Mouse (Mus musculus) ES-E14 (cell line): ENCODE measurements around the gene Gramd1c. TPM values are rescaled to one million over a fixed set of nuclear protein-coding genes. Genes with fewer than 3 reads are reported as not detected.

Source experiments
- DNase-seq: peaks from one replicate; pipeline ENCODE4 v3.0.0-alpha.2; 2013; ENCODE audit warnings: low read depth, low spot score
- H3K27ac ChIP-seq: 2 replicates; pipeline ENCODE4 v1.5.1; 2012; ENCODE audit warnings: low read depth, mild to moderate bottlenecking, low read length, moderate library complexity, mixed read lengths; ENCODE audit not compliant: poor library complexity, insufficient read depth, severe bottlenecking
- H3K36me3 ChIP-seq: 2 replicates; pipeline ENCODE4 v1.6.1; 2012; ENCODE audit warnings: mild to moderate bottlenecking, low read length, moderate library complexity, mixed read lengths; ENCODE audit not compliant: control insufficient read depth, poor library complexity, insufficient read depth, severe bottlenecking
- H3K4me1 ChIP-seq, 2 experiments: fragments of 150-350 bp in 1 of 2; sonication (generic) in 1 of 2; 2 replicates each; pipeline ENCODE4 v1.6.1; 2012; ENCODE audit warnings: low read length in 2 of 2, mild to moderate bottlenecking in 1 of 2, mixed read lengths in 1 of 2; ENCODE audit not compliant: control insufficient read depth in 2 of 2, insufficient read depth in 2 of 2, poor library complexity in 1 of 2
- H3K4me3 ChIP-seq, 2 experiments: fragments of 150-350 bp in 1 of 2; sonication (generic) in 1 of 2; 2 replicates each; pipeline ENCODE4 v1.5.1; 2012; ENCODE audit warnings: low read length in 2 of 2, low read depth in 1 of 2, mild to moderate bottlenecking in 1 of 2, mixed read lengths in 1 of 2; ENCODE audit not compliant: insufficient read depth in 1 of 2, poor library complexity in 1 of 2, severe bottlenecking in 1 of 2
- H3K9ac ChIP-seq: 2 replicates; pipeline ENCODE4 v1.6.1; 2012; ENCODE audit warnings: low read depth, mild to moderate bottlenecking, low read length, mixed read lengths; ENCODE audit not compliant: poor library complexity, insufficient read depth, severe bottlenecking
- H3K9me3 ChIP-seq: fragments of 150-350 bp; sonication (generic); 2 replicates; pipeline ENCODE4 v1.6.1; 2012; ENCODE audit warnings: low read depth, mild to moderate bottlenecking, low read length; ENCODE audit not compliant: control insufficient read depth, insufficient read depth
- CHD2 ChIP-seq: IDR thresholded peaks from 2 replicates; pipeline ENCODE4 v1.6.1; 2014; ENCODE audit warnings: mild to moderate bottlenecking, low read depth, low read length, inconsistent platforms
- HCFC1 ChIP-seq: IDR thresholded peaks from 2 replicates; pipeline ENCODE4 v1.6.1; 2012; ENCODE audit warnings: low read length, inconsistent platforms, borderline replicate concordance; ENCODE audit not compliant: insufficient read depth
- MAFK ChIP-seq: IDR thresholded peaks from 2 replicates; pipeline ENCODE4 v1.6.1; 2014; ENCODE audit warnings: mild to moderate bottlenecking, low read depth, low read length, inconsistent platforms; ENCODE audit not compliant: insufficient read depth
- ZC3H11A ChIP-seq: IDR thresholded peaks from 2 replicates; pipeline ENCODE4 v1.6.1; 2012; ENCODE audit warnings: low read depth, mild to moderate bottlenecking, inconsistent platforms, low read length, borderline replicate concordance
- ZNF384 ChIP-seq: IDR thresholded peaks from 2 replicates; pipeline ENCODE4 v1.6.1; 2012; ENCODE audit warnings: low read depth, low read length, inconsistent platforms
- in situ Hi-C, 2 experiments: fragments of 600-800 bp; cut with MboI; formaldehyde crosslinking; loops; one replicate each; pipeline ENCODE4 v1.15.1; 2025; ENCODE audit warnings: low sequenced_read_pairs in 2 of 2, inconsistent platforms in 1 of 2; ENCODE audit not compliant: unreplicated experiment in 2 of 2
- total RNA-seq: library from RNA; depleted of rRNA; stranded (reverse); fragments of 300-350 nt; gene quantifications from 2 replicates; pipeline ENCODE4 v1.2.3, GENCODE M21; 2012

Gene Gramd1c
- total RNA-seq, 1 experiment = 0.94 TPM

- H3K36me3 ChIP-seq = no peaks in the 10 kb centered on the region
- H3K27ac ChIP-seq = no peak overlapping the region
- DNase-seq = peak; percentile 36
- in situ Hi-C loops = no loop called here
- no peak overlapping the region for H3K4me3 ChIP-seq
- H3K9me3 ChIP-seq = no peaks in the 10 kb centered on the region
- H3K4me1 ChIP-seq = peaks cover 0 to 4% of the 10 kb centered on the region in 2 experiments; a peak in 1 of 4 replicates
- no peak overlapping the region for H3K9ac ChIP-seq
- TF ChIP-seq HCFC1 (no peak), CHD2 (no peak), ZC3H11A (no peak), ZNF384 (no peak), MAFK (no peak)
Observed at GRCm38 (mm10) chr16:44002086-44002485, 61.1 kb downstream of the Gramd1c start.

GRCm38 (mm10) chr16:43999541-43999940 lies 63.6 kb downstream of the Gramd1c start:
- H3K9me3 ChIP-seq = no peaks in the 10 kb centered on the region
- in situ Hi-C loops = no loop called here
- no peak overlapping the region for H3K4me3 ChIP-seq
- H3K27ac ChIP-seq = no peak overlapping the region
- no peak for TF ChIP-seq CHD2
- TF ChIP-seq HCFC1 = no peak
- no peak for TF ChIP-seq ZC3H11A
- no peak for TF ChIP-seq ZNF384
- TF ChIP-seq MAFK = no peak
- H3K9ac ChIP-seq = no peak overlapping the region
- DNase-seq = no peak
- peaks cover 0 to 4% of the 10 kb centered on the region in 2 experiments; a peak in 1 of 4 replicates for H3K4me1 ChIP-seq
- no peaks in the 10 kb centered on the region for H3K36me3 ChIP-seq

GRCm38 (mm10) chr16:43999111-43999510 lies 64.0 kb downstream of the Gramd1c start:
- no peak for DNase-seq
- H3K9me3 ChIP-seq = no peaks in the 10 kb centered on the region
- no peak overlapping the region for H3K27ac ChIP-seq
- TF ChIP-seq ZNF384 (no peak), HCFC1 (no peak), ZC3H11A (no peak), MAFK (no peak), CHD2 (no peak)
- no peak overlapping the region for H3K4me3 ChIP-seq
- no peak overlapping the region for H3K9ac ChIP-seq
- in situ Hi-C loops = no loop called here
- H3K36me3 ChIP-seq = no peaks in the 10 kb centered on the region
- peaks cover 0 to 4% of the 10 kb centered on the region in 2 experiments; a peak in 1 of 4 replicates for H3K4me1 ChIP-seq

- H3K27ac ChIP-seq = no peak overlapping the region
- no peak for DNase-seq
- H3K4me3 ChIP-seq = no peak overlapping the region
- H3K9ac ChIP-seq = no peak overlapping the region
- TF ChIP-seq MAFK = no peak
- no peak for TF ChIP-seq CHD2
- TF ChIP-seq ZC3H11A = no peak
- no peak for TF ChIP-seq ZNF384
- TF ChIP-seq HCFC1 = no peak
- H3K36me3 ChIP-seq = no peaks in the 10 kb centered on the region
- H3K4me1 ChIP-seq = no peaks in the 10 kb centered on the region
- H3K9me3 ChIP-seq = no peaks in the 10 kb centered on the region
- in situ Hi-C loops = no loop called here
Observed at GRCm38 (mm10) chr16:43994623-43995022, 68.5 kb downstream of the Gramd1c start.

- Histone ChIP-seq H3K4me3 (no peak overlapping the region), H3K9me3 (no peaks in the 10 kb centered on the region), H3K4me1 (no peaks in the 10 kb centered on the region), H3K36me3 (no peaks in the 10 kb centered on the region), H3K27ac (no peak overlapping the region), H3K9ac (no peak overlapping the region)
- DNase-seq = no peak
- TF ChIP-seq ZNF384 = no peak
- TF ChIP-seq ZC3H11A = no peak
- TF ChIP-seq CHD2 = no peak
- TF ChIP-seq MAFK = no peak
- no peak for TF ChIP-seq HCFC1
- in situ Hi-C loops = no loop called here
Observed at GRCm38 (mm10) chr16:43986299-43986698, 76.8 kb downstream of the Gramd1c start.
